16 mouse cellular contexts compared by ENCODE assay signal in the genomic region with DNA sequence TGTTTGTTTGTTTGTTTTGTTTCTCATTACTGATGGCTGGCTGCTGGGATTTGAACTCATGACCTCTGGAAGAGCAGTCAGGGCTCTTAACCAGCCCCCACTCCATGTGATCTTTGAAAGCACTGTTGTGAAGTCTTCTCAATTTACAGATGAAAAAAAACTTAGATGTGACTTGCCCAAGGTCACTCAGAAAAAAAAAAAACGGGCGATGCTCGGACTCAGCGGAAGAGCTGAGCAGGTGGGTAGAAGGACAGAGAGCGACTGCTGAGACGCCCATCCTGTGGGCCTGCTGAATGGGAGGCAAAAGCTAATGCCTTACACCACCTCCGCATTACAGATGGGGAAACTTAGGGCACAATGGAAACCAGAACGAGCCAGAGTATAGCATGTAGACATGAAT. TPM values are rescaled to one million over a fixed set of nuclear protein-coding genes. Genes with fewer than 3 reads are reported as not detected.
A peak's percentile ranks its signal among the peaks of the same experiment; 100 is the strongest.
DNase-seq lines count a peak whose midpoint lies in the region; ATAC-seq lines count a peak whose summit lies in the region.
"Had no signal": no experiment of that assay in that cellular context is flagged by ENCODE, and none has a peak within 500 bp of the region (broad histone marks: within the 10 kb centered on the region; RNA-seq: fewer than 3 reads in every experiment).

No protein-coding gene starts in this region.

- 0 out of 2 replicates have a peak overlapping the region, but pooled peaks have one; percentile 33 for H3K4me3 ChIP-seq in hindbrain, embryonic 10.5 days
- H3K4me3 ChIP-seq in hindbrain, embryonic 11.5 days (ENCODE audit: low read depth, low read length), result no peak overlapping the region
- H3K4me3 ChIP-seq in embryonic facial prominence, embryonic 10.5 days, result peak overlapping the region; percentile 94
- peak overlapping the region; percentile 93 for H3K4me3 ChIP-seq in hindbrain, embryonic 13.5 days
- H3K4me3 ChIP-seq in midbrain, embryonic 15.5 days, result peak overlapping the region; percentile 79
- H3K4me3 ChIP-seq: liver, embryonic 15.5 days; megakaryocyte, embryonic 14.5 days had no signal

- 70% methylated on average over 8 of the region's 8 CpGs for WGBS in hindbrain, embryonic 10.5 days
- 76% methylated on average over 8 of the region's 8 CpGs for WGBS in hindbrain, embryonic 11.5 days
- WGBS in embryonic facial prominence, embryonic 10.5 days, result 59% methylated on average over 8 of the region's 8 CpGs
- WGBS in hindbrain, embryonic 13.5 days, result 73% methylated on average over 8 of the region's 8 CpGs
- WGBS in midbrain, embryonic 15.5 days, result 66% methylated on average over 8 of the region's 8 CpGs

- no peak for DNase-seq in hindbrain, embryonic 10.5 days (ENCODE audit: low spot score)
- DNase-seq in hindbrain, embryonic 11.5 days (ENCODE audit: low spot score), result no peak
- no peak for DNase-seq in embryonic facial prominence, embryonic 10.5 days (ENCODE audit: low spot score)
- no peak for DNase-seq in left cerebral cortex, postnatal 25 days (ENCODE audit: low spot score in 2 of 2)
- DNase-seq: B cell, adult 2 months; cerebellum, adult 18-20 months; gastrocnemius, postnatal 10 days; kidney, postnatal 10 days; layer of hippocampus, postnatal 36 days had no signal

- ATAC-seq in hindbrain, embryonic 11.5 days (ENCODE audit: low FRiP score), result no peak
- ATAC-seq in hindbrain, embryonic 13.5 days (ENCODE audit: low FRiP score), result no peak
- no peak for ATAC-seq in midbrain, embryonic 15.5 days (replicated peaks)
- no peak for ATAC-seq in cerebellum, adult (ENCODE audit: insufficient number of reproducible peaks, low FRiP score, low TSS enrichment)
- no peak for ATAC-seq in megakaryocyte, adult 5-6 weeks (ENCODE audit: poor library complexity, severe bottlenecking)

- H3K36me3 ChIP-seq in hindbrain, embryonic 10.5 days, result peaks cover 32% of the 10 kb centered on the region
- peaks cover 4% of the 10 kb centered on the region; the same call in 1 of the 2 replicates for H3K36me3 ChIP-seq in hindbrain, embryonic 11.5 days (ENCODE audit: control insufficient read depth, insufficient read depth, low read length)
- peaks cover 47% of the 10 kb centered on the region for H3K36me3 ChIP-seq in embryonic facial prominence, embryonic 10.5 days (replicated peaks)
- peaks cover 17% of the 10 kb centered on the region for H3K36me3 ChIP-seq in hindbrain, embryonic 13.5 days
- peaks cover 6% of the 10 kb centered on the region for H3K36me3 ChIP-seq in midbrain, embryonic 15.5 days (replicated peaks)
- H3K36me3 ChIP-seq: liver, embryonic 15.5 days had no signal

- no peak overlapping the region for H3K4me2 ChIP-seq in hindbrain, embryonic 11.5 days (replicated peaks; ENCODE audit: low read depth, low read length)
- H3K4me2 ChIP-seq in hindbrain, embryonic 13.5 days, result peak overlapping the region; percentile 89
- peak overlapping the region; percentile 61 for H3K4me2 ChIP-seq in midbrain, embryonic 15.5 days
- H3K4me2 ChIP-seq: liver, embryonic 15.5 days had no signal

- H3K27ac ChIP-seq in hindbrain, embryonic 10.5 days, result no peak overlapping the region
- no peak overlapping the region for H3K27ac ChIP-seq in hindbrain, embryonic 11.5 days (ENCODE audit: low read depth, low read length)
- no peak overlapping the region for H3K27ac ChIP-seq in embryonic facial prominence, embryonic 10.5 days (replicated peaks)
- H3K27ac ChIP-seq in hindbrain, embryonic 13.5 days, result peak overlapping the region; percentile 89
- no peak overlapping the region for H3K27ac ChIP-seq in midbrain, embryonic 15.5 days
- H3K27ac ChIP-seq: liver, embryonic 15.5 days had no signal

- H3K4me1 ChIP-seq in hindbrain, embryonic 10.5 days (replicated peaks), result peaks cover 68% of the 10 kb centered on the region
- peaks cover 22% of the 10 kb centered on the region for H3K4me1 ChIP-seq in hindbrain, embryonic 11.5 days (replicated peaks; ENCODE audit: control insufficient read depth, insufficient read depth, low read length)
- H3K4me1 ChIP-seq in embryonic facial prominence, embryonic 10.5 days, result peaks cover 62% of the 10 kb centered on the region
- peaks cover 65% of the 10 kb centered on the region for H3K4me1 ChIP-seq in hindbrain, embryonic 13.5 days (replicated peaks)
- H3K4me1 ChIP-seq in midbrain, embryonic 15.5 days, result peaks cover 62% of the 10 kb centered on the region

- H3K9me3 ChIP-seq in hindbrain, embryonic 10.5 days, result no peaks in the 10 kb centered on the region
- H3K9me3 ChIP-seq in hindbrain, embryonic 11.5 days (ENCODE audit: control insufficient read depth, low read length), result no peaks in the 10 kb centered on the region
- H3K9me3 ChIP-seq in embryonic facial prominence, embryonic 10.5 days, result no peaks in the 10 kb centered on the region
- no peaks in the 10 kb centered on the region for H3K9me3 ChIP-seq in hindbrain, embryonic 13.5 days
- H3K9me3 ChIP-seq in midbrain, embryonic 15.5 days, result no peaks in the 10 kb centered on the region
- H3K9me3 ChIP-seq: embryonic facial prominence, embryonic 15.5 days; liver, embryonic 15.5 days; megakaryocyte, embryonic 14.5 days had no signal

- H3K27me3 ChIP-seq in hindbrain, embryonic 10.5 days (ENCODE audit: insufficient read depth, poor library complexity, severe bottlenecking), result no peaks in the 10 kb centered on the region
- no peaks in the 10 kb centered on the region for H3K27me3 ChIP-seq in hindbrain, embryonic 11.5 days (ENCODE audit: control insufficient read depth, insufficient read depth, low read length)
- H3K27me3 ChIP-seq in embryonic facial prominence, embryonic 10.5 days (replicated peaks; ENCODE audit: low read depth, poor library complexity, severe bottlenecking), result no peaks in the 10 kb centered on the region; the same call in 1 of the 2 replicates
- H3K27me3 ChIP-seq in hindbrain, embryonic 13.5 days, result no peaks in the 10 kb centered on the region
- no peaks in the 10 kb centered on the region for H3K27me3 ChIP-seq in midbrain, embryonic 15.5 days (replicated peaks)
- H3K27me3 ChIP-seq: embryonic facial prominence, embryonic 15.5 days had no signal

- H3K9ac ChIP-seq in hindbrain, embryonic 11.5 days (ENCODE audit: low read depth, low read length), result no peak overlapping the region
- peak overlapping the region; percentile 68; the same call in 1 of the 2 replicates for H3K9ac ChIP-seq in hindbrain, embryonic 13.5 days
- no peak overlapping the region for H3K9ac ChIP-seq in midbrain, embryonic 15.5 days
- H3K9ac ChIP-seq: embryonic facial prominence, embryonic 15.5 days; liver, embryonic 15.5 days had no signal

- intact Hi-C loops in left cerebral cortex, postnatal 25 days (cut with DNase I), result loop anchor here (5.0 to 10.0 kb wide), 2 partner anchors 34 to 202 kb away; a partner anchor contains a TSS

RNA-seq across cellular contexts. Expression of a gene that starts 3.6 kb away (rescaled TPM):
- 15.6 and 17.0 TPM in 2 replicates for polyA plus RNA-seq in hindbrain, embryonic 10.5 days (2016; fragmentation: Nextera tagmentation; extraction: Ambion mirVana)
- polyA plus RNA-seq in hindbrain, embryonic 11.5 days (2014; fragmentation: Nextera tagmentation; extraction: Ambion mirVana), result 16.9 and 18.6 TPM in 2 replicates
- polyA plus RNA-seq in embryonic facial prominence, embryonic 10.5 days (2016; fragmentation: Nextera tagmentation; extraction: Ambion mirVana), result 23.2 and 24.1 TPM in 2 replicates
- 26.2 and 26.3 TPM in 2 replicates for polyA plus RNA-seq in hindbrain, embryonic 13.5 days (2015; fragmentation: Nextera tagmentation; extraction: Ambion mirVana)
- 23.1 TPM in 2 replicates for polyA plus RNA-seq in midbrain, embryonic 15.5 days (2015; fragmentation: Nextera tagmentation; extraction: Ambion mirVana)
- 10 to 100 TPM; 30.1 to 30.3 TPM for total RNA-seq in left cerebral cortex, postnatal 25 days (2021)
- 2.8 and 3.1 TPM in 2 replicates for total RNA-seq in megakaryocyte, adult 5-6 weeks (2015)
- 1.0 and 2.4 TPM in 2 replicates for total RNA-seq in megakaryocyte, adult 5-6 weeks (2017)

RNA-seq across cellular contexts. Expression of a gene that starts 6.5 kb away (rescaled TPM):
- 642 and 643 TPM in 2 replicates for polyA plus RNA-seq in hindbrain, embryonic 10.5 days (2016; fragmentation: Nextera tagmentation; extraction: Ambion mirVana)
- 468 and 507 TPM in 2 replicates for polyA plus RNA-seq in hindbrain, embryonic 11.5 days (2014; fragmentation: Nextera tagmentation; extraction: Ambion mirVana)
- polyA plus RNA-seq in embryonic facial prominence, embryonic 10.5 days (2016; fragmentation: Nextera tagmentation; extraction: Ambion mirVana), result 634 and 654 TPM in 2 replicates
- 476 and 483 TPM in 2 replicates for polyA plus RNA-seq in hindbrain, embryonic 13.5 days (2015; fragmentation: Nextera tagmentation; extraction: Ambion mirVana)
- 421 and 431 TPM in 2 replicates for polyA plus RNA-seq in midbrain, embryonic 15.5 days (2015; fragmentation: Nextera tagmentation; extraction: Ambion mirVana)
- 100 to 1,000 TPM; 119 to 124 TPM for total RNA-seq in left cerebral cortex, postnatal 25 days (2021)
- total RNA-seq in megakaryocyte, adult 5-6 weeks (2015), result 81.0 and 111 TPM in 2 replicates
- total RNA-seq in megakaryocyte, adult 5-6 weeks (2017), result 137 and 179 TPM in 2 replicates

RNA-seq across cellular contexts. Expression of a gene that starts 11.0 kb away (rescaled TPM):
- 18.3 and 24.0 TPM in 2 replicates for polyA plus RNA-seq in hindbrain, embryonic 10.5 days (2016; fragmentation: Nextera tagmentation; extraction: Ambion mirVana)
- 11.8 and 14.8 TPM in 2 replicates for polyA plus RNA-seq in hindbrain, embryonic 11.5 days (2014; fragmentation: Nextera tagmentation; extraction: Ambion mirVana)
- 18.2 and 20.0 TPM in 2 replicates for polyA plus RNA-seq in embryonic facial prominence, embryonic 10.5 days (2016; fragmentation: Nextera tagmentation; extraction: Ambion mirVana)
- polyA plus RNA-seq in hindbrain, embryonic 13.5 days (2015; fragmentation: Nextera tagmentation; extraction: Ambion mirVana), result 23.8 and 25.6 TPM in 2 replicates
- polyA plus RNA-seq in midbrain, embryonic 15.5 days (2015; fragmentation: Nextera tagmentation; extraction: Ambion mirVana), result 21.6 and 26.4 TPM in 2 replicates
- total RNA-seq in left cerebral cortex, postnatal 25 days (2021), result 10 to 100 TPM; 46.5 to 48.8 TPM
- 18.7 and 19.8 TPM in 2 replicates for total RNA-seq in megakaryocyte, adult 5-6 weeks (2015)
- 2.3 and 12.8 TPM in 2 replicates for total RNA-seq in megakaryocyte, adult 5-6 weeks (2017)

RNA-seq across cellular contexts. Expression of a gene that starts 33.5 kb away (rescaled TPM):
- polyA plus RNA-seq in hindbrain, embryonic 10.5 days (2016; fragmentation: Nextera tagmentation; extraction: Ambion mirVana), result 2.1 and 2.2 TPM in 2 replicates
- polyA plus RNA-seq in hindbrain, embryonic 11.5 days (2014; fragmentation: Nextera tagmentation; extraction: Ambion mirVana), result 4.1 and 4.2 TPM in 2 replicates
- polyA plus RNA-seq in embryonic facial prominence, embryonic 10.5 days (2016; fragmentation: Nextera tagmentation; extraction: Ambion mirVana), result 2.1 and 2.2 TPM in 2 replicates
- polyA plus RNA-seq in hindbrain, embryonic 13.5 days (2015; fragmentation: Nextera tagmentation; extraction: Ambion mirVana), result 3.4 and 4.1 TPM in 2 replicates
- polyA plus RNA-seq in midbrain, embryonic 15.5 days (2015; fragmentation: Nextera tagmentation; extraction: Ambion mirVana), result 3.9 and 4.4 TPM in 2 replicates
- total RNA-seq in left cerebral cortex, postnatal 25 days (2021), result 100 to 1,000 TPM; 105 to 121 TPM
- 4.3 and 6.3 TPM in 2 replicates for total RNA-seq in megakaryocyte, adult 5-6 weeks (2015)
- 6.9 and 7.1 TPM in 2 replicates for total RNA-seq in megakaryocyte, adult 5-6 weeks (2017)

RNA-seq across cellular contexts. Expression of a gene that starts 47.8 kb away (rescaled TPM):
- polyA plus RNA-seq in hindbrain, embryonic 10.5 days (2016; fragmentation: Nextera tagmentation; extraction: Ambion mirVana), result 1.8 and 2.0 TPM in 2 replicates
- polyA plus RNA-seq in hindbrain, embryonic 11.5 days (2014; fragmentation: Nextera tagmentation; extraction: Ambion mirVana), result 2.9 and 3.4 TPM in 2 replicates
- polyA plus RNA-seq in embryonic facial prominence, embryonic 10.5 days (2016; fragmentation: Nextera tagmentation; extraction: Ambion mirVana), result 1.9 and 2.1 TPM in 2 replicates
- 4.3 and 4.7 TPM in 2 replicates for polyA plus RNA-seq in hindbrain, embryonic 13.5 days (2015; fragmentation: Nextera tagmentation; extraction: Ambion mirVana)
- polyA plus RNA-seq in midbrain, embryonic 15.5 days (2015; fragmentation: Nextera tagmentation; extraction: Ambion mirVana), result 4.3 and 4.9 TPM in 2 replicates
- total RNA-seq in left cerebral cortex, postnatal 25 days (2021), result 100 to 1,000 TPM; 111 to 118 TPM
- total RNA-seq in megakaryocyte, adult 5-6 weeks (2015), result 14.9 and 17.3 TPM in 2 replicates
- 19.6 and 25.7 TPM in 2 replicates for total RNA-seq in megakaryocyte, adult 5-6 weeks (2017)
